Mouse (Mus musculus) v-Abl transformed pro-B cells (cell line): ENCODE results near the gene Zap70.
"Not testable (repeated sequence)": the region's sequence is repeated elsewhere in the genome, so short reads cannot be mapped to it uniquely, and the experiment has no call there.

ENCODE experiments used
- in situ Hi-C, 2 experiments: fragments of 400-800 bp; cut with MboI; formaldehyde crosslinking; loops; one replicate each; pipeline ENCODE4 v1.15.1; 2025; ENCODE audit not compliant: unreplicated experiment in 2 of 2

Gene Zap70

GRCm38 (mm10) chr1:36813415-36813814 is 51.8 kb downstream of the Zap70 start:
- in situ Hi-C loops = no loop called here

- in situ Hi-C loops = no loop called here
These were observed 52.8 kb downstream of the Zap70 start for GRCm38 (mm10) chr1:36814271-36814903.

DNA sequence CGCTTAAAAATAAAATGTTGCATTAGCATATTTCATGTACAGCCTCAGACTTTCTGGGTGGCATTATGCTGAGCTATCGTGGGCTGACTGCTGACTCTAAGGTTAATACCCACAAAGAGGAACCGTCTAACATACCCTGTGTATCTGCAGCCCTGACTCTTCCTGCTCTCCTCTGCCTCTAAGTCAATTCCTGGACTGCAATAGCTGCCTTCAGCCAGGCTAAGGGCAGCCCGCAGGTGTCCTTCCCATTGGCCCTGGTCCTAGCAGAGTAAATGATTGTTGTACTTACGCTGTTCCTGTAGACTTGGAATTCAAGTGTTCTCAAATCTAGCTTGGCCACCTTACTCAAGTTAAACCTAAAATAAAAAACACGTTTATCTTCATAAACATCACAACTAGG is 53.6 kb downstream of the Zap70 start:
- in situ Hi-C loops = no loop called here

DNA sequence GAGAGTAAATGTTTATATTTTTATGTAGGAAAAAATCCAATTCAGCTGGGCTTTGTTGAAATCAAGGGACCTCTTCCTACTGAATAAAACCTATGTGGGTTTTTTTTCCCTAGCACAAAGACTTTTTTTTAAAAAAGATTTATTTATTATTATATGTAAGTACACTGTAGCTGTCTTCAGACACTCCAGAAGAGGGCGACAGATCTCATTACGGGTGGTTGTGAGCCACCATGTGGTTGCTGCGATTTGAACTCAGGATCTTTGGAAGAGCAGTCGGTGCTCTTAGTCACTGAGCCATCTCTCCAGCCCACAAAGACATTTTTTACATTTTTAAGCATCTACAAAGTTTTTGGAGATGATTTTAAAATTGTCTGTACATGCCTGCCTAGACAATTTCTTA is 60.3 kb downstream of the Zap70 start:
- in situ Hi-C loops = not testable (repeated sequence)

DNA sequence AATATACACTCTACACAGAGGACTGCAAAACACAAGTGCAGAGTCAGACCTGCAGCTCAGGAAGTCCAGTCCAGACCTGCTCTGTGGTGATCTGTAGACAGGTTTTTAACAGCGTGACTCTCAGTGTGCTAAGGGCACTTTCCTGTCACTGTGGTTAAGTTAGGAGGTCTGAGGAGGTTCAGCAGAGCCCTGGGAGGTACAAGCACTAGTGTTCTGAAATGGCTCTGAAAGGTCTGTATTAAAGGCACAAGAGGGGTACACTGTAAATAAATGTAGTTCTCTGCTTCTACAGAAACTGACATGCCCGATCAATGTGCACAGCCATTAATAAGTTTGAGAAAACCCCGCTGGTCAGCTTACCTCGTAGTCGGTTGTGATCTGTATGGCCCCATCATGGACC is 62.8 kb downstream of the Zap70 start:
- in situ Hi-C loops = no loop called here

GRCm38 (mm10) chr1:36830913-36831866 is 69.6 kb downstream of the Zap70 start:
- in situ Hi-C loops = loop anchor here (5.0 kb wide), 2 partner anchors 34 to 106 kb away; no protein-coding TSS in a partner anchor
